Mouse (Mus musculus) forebrain, postnatal 0 days (tissue): Measurements from ENCODE around the gene Pls3. TPM values are rescaled to one million over a fixed set of nuclear protein-coding genes. Genes with fewer than 3 reads are reported as not detected.

Experiments used
- ATAC-seq: fragments of 200-750 bp; cut with Nextera tagmentation; 2 replicates; pipeline ENCODE4 v1.8.0; 2017; ENCODE audit warnings: mild to moderate bottlenecking, moderate library complexity
- DNase-seq: peaks from one replicate; pipeline ENCODE4 v3.0.0-alpha.2; 2015
- H3K27ac ChIP-seq: fragments of 300-500 bp; sonication (generic); 2 replicates; pipeline ENCODE4 v1.5.1; 2014; ENCODE audit warnings: low read depth, mild to moderate bottlenecking, antibody characterized with exemption, low read length, moderate library complexity, mixed read lengths
- H3K27me3 ChIP-seq: fragments of 300-500 bp; sonication (generic); 2 replicates; pipeline ENCODE4 v1.6.1; 2014; ENCODE audit warnings: mild to moderate bottlenecking, low read length, mixed read lengths; ENCODE audit not compliant: insufficient read depth
- H3K36me3 ChIP-seq: fragments of 300-500 bp; sonication (generic); 2 replicates; pipeline ENCODE4 v1.6.1; 2014; ENCODE audit warnings: mild to moderate bottlenecking, moderate library complexity; ENCODE audit not compliant: insufficient read depth
- H3K4me1 ChIP-seq: fragments of 300-500 bp; sonication (generic); 2 replicates; pipeline ENCODE4 v1.6.1; 2014; ENCODE audit warnings: antibody characterized with exemption; ENCODE audit not compliant: insufficient read depth
- H3K4me2 ChIP-seq: fragments of 300-500 bp; sonication (generic); 2 replicates; pipeline ENCODE4 v1.6.1; 2014; ENCODE audit warnings: low read depth, mild to moderate bottlenecking, moderate library complexity
- H3K4me3 ChIP-seq: fragments of 300-500 bp; sonication (generic); 2 replicates; pipeline ENCODE4 v1.5.1; 2014; ENCODE audit warnings: low read depth, low read length, mixed read lengths
- H3K9ac ChIP-seq: fragments of 300-500 bp; sonication (generic); 2 replicates; pipeline ENCODE4 v1.6.1; 2014; ENCODE audit warnings: mild to moderate bottlenecking
- H3K9me3 ChIP-seq: fragments of 300-500 bp; sonication (generic); 2 replicates; pipeline ENCODE4 v1.6.1; 2016; ENCODE audit warnings: low read length
- CTCF ChIP-seq: sonication (generic); IDR thresholded peaks from 2 replicates; pipeline ENCODE4 v1.5.1; 2016; ENCODE audit warnings: antibody characterized with exemption, control low read depth, low read depth
- WGBS: fragments of 180-500 bp; shearing (Covaris S2); extraction: QIAGEN DNeasy Blood & Tissue Kit; methylation state at CpG from one replicate; pipeline ENCODE4 v1.1.7; 2014; 5-methylcytosine and 5-hydroxymethylcytosine counted together
- polyA plus RNA-seq: library from polyadenylated mRNA; unstranded; fragments of >200 nt; fragmentation: Nextera tagmentation; extraction: Ambion mirVana; gene quantifications from 2 replicates; pipeline ENCODE4 v1.2.1, GENCODE M21; 2015
- total RNA-seq: library from RNA; depleted of rRNA; stranded (reverse); fragments of >200 nt; gene quantifications from 2 replicates; pipeline ENCODE4 v1.2.3, GENCODE M21; 2014

Pls3 gene
- total and polyA plus RNA-seq, 2 experiments from 2014 or later, result 25.9 to 43.1 TPM

- no peak overlapping the region for H3K4me3 ChIP-seq
- no peak for DNase-seq
Observed at GRCm38 (mm10) chrX:75829867-75830255, 45.1 kb downstream of the Pls3 start.

GRCm38 (mm10) chrX:75829240-75829866 lies 45.6 kb downstream of the Pls3 start:
- ATAC-seq (no peak), DNase-seq (no peak)
- H3K4me1 ChIP-seq, result no peaks in the 10 kb centered on the region
- H3K9me3 ChIP-seq, result no peaks in the 10 kb centered on the region
- no peak overlapping the region for H3K9ac ChIP-seq
- no peak overlapping the region for H3K4me2 ChIP-seq
- H3K27me3 ChIP-seq, result no peaks in the 10 kb centered on the region
- H3K36me3 ChIP-seq, result no peaks in the 10 kb centered on the region
- no peak for TF ChIP-seq CTCF
- H3K4me3 ChIP-seq, result no peak overlapping the region
- 51% methylated on average over 7 of the region's 7 CpGs for WGBS
- no peak overlapping the region for H3K27ac ChIP-seq

More at GRCm38 (mm10) chrX:75829867-75830255, 45.1 kb downstream of the Pls3 start:
- TF ChIP-seq CTCF, result no peak
- Histone ChIP-seq H3K27me3 (no peaks in the 10 kb centered on the region), H3K36me3 (no peaks in the 10 kb centered on the region), H3K9me3 (no peaks in the 10 kb centered on the region), H3K9ac (no peak overlapping the region), H3K4me1 (no peaks in the 10 kb centered on the region), H3K27ac (no peak overlapping the region), H3K4me2 (no peak overlapping the region)
- ATAC-seq, result no peak
- 13% methylated on average over 2 of the region's 2 CpGs for WGBS

- no peak overlapping the region for H3K4me3 ChIP-seq
- H3K27ac ChIP-seq, result no peak overlapping the region
- H3K36me3 ChIP-seq, result no peaks in the 10 kb centered on the region
- H3K4me2 ChIP-seq, result no peak overlapping the region
- no peaks in the 10 kb centered on the region for H3K4me1 ChIP-seq
- no peaks in the 10 kb centered on the region for H3K27me3 ChIP-seq
- no peak for ATAC-seq
- no peak for DNase-seq
- H3K9me3 ChIP-seq, result no peaks in the 10 kb centered on the region
- H3K9ac ChIP-seq, result no peak overlapping the region
- no peak for TF ChIP-seq CTCF
- WGBS, result 56% methylated on average over 1 of the region's 1 CpGs
Observed at GRCm38 (mm10) chrX:75818647-75819271, 56.2 kb downstream of the Pls3 start.

- H3K27ac ChIP-seq, result no peak overlapping the region
- H3K36me3 ChIP-seq, result no peaks in the 10 kb centered on the region
- H3K9ac ChIP-seq, result no peak overlapping the region
- WGBS, result 76% methylated on average over 2 of the region's 2 CpGs
- H3K9me3 ChIP-seq, result no peaks in the 10 kb centered on the region
- no peak overlapping the region for H3K4me2 ChIP-seq
- no peaks in the 10 kb centered on the region for H3K27me3 ChIP-seq
- H3K4me3 ChIP-seq, result no peak overlapping the region
- no peak for ATAC-seq
- no peaks in the 10 kb centered on the region for H3K4me1 ChIP-seq
- no peak for DNase-seq
- no peak for TF ChIP-seq CTCF
Observed at GRCm38 (mm10) chrX:75814958-75815357, 60.0 kb downstream of the Pls3 start.

GRCm38 (mm10) chrX:75814123-75814522 lies 60.9 kb downstream of the Pls3 start:
- DNase-seq (peak; percentile 10), ATAC-seq (peak; percentile 69; the same call in 1 of the 2 replicates)
- no peak overlapping the region for H3K27ac ChIP-seq
- no peak for TF ChIP-seq CTCF
- no peak overlapping the region for H3K4me3 ChIP-seq
- no peak overlapping the region for H3K4me2 ChIP-seq
- no peaks in the 10 kb centered on the region for H3K9me3 ChIP-seq
- H3K9ac ChIP-seq, result no peak overlapping the region
- H3K4me1 ChIP-seq, result no peaks in the 10 kb centered on the region
- 76% methylated on average over 4 of the region's 4 CpGs for WGBS
- no peaks in the 10 kb centered on the region for H3K36me3 ChIP-seq
- no peaks in the 10 kb centered on the region for H3K27me3 ChIP-seq

- Histone ChIP-seq H3K4me3 (no peak overlapping the region), H3K4me1 (no peaks in the 10 kb centered on the region), H3K9ac (no peak overlapping the region), H3K4me2 (no peak overlapping the region), H3K27me3 (no peaks in the 10 kb centered on the region), H3K27ac (no peak overlapping the region), H3K9me3 (no peaks in the 10 kb centered on the region), H3K36me3 (no peaks in the 10 kb centered on the region)
- TF ChIP-seq CTCF, result peak; percentile 72
- WGBS, result 26% methylated on average over 4 of the region's 4 CpGs
- ATAC-seq, result no peak
- peak; percentile 82 for DNase-seq
Observed at GRCm38 (mm10) chrX:75796583-75796982, 78.4 kb downstream of the Pls3 start.

GRCm38 (mm10) chrX:75779796-75780195 lies 95.2 kb downstream of the Pls3 start:
- Histone ChIP-seq H3K4me3 (no peak overlapping the region), H3K9me3 (no peaks in the 10 kb centered on the region), H3K36me3 (no peaks in the 10 kb centered on the region), H3K4me1 (no peaks in the 10 kb centered on the region), H3K27me3 (no peaks in the 10 kb centered on the region), H3K9ac (no peak overlapping the region), H3K4me2 (no peak overlapping the region), H3K27ac (no peak overlapping the region)
- WGBS, result 95% methylated on average over 4 of the region's 4 CpGs
- ATAC-seq, result no peak
- DNase-seq, result no peak
- no peak for TF ChIP-seq CTCF
